Mouse (Mus musculus) heart, postnatal 0 days (tissue): ENCODE data around the gene Zfp612. TPM values are rescaled to one million over a fixed set of nuclear protein-coding genes. Genes with fewer than 3 reads are reported as not detected.
A peak's percentile ranks its signal among the peaks of the same experiment; 100 is the strongest.

Experiments
- ATAC-seq: fragments of 200-750 bp; cut with Nextera tagmentation; 2 replicates; pipeline ENCODE4 v1.8.0; 2017; ENCODE audit warnings: low read depth, moderate number of reproducible peaks, moderate library complexity; ENCODE audit not compliant: insufficient read depth
- DNase-seq: peaks from one replicate; pipeline ENCODE4 v3.0.0-alpha.2; 2016; ENCODE audit warnings: low spot score
- H3K27ac ChIP-seq: fragments of 300-500 bp; sonication (generic); 2 replicates; pipeline ENCODE4 v1.5.1; 2014; ENCODE audit warnings: low read depth, mild to moderate bottlenecking
- H3K27me3 ChIP-seq: fragments of 300-500 bp; sonication (generic); 2 replicates; pipeline ENCODE4 v1.6.1; 2014; ENCODE audit warnings: low read length, mixed read lengths; ENCODE audit not compliant: control insufficient read depth, insufficient read depth
- H3K36me3 ChIP-seq: fragments of 300-500 bp; sonication (generic); replicated peaks from 2 replicates; pipeline ENCODE4 v1.6.1; 2014; ENCODE audit warnings: low read length, mixed read lengths; ENCODE audit not compliant: control insufficient read depth, insufficient read depth
- H3K4me1 ChIP-seq: fragments of 300-500 bp; sonication (generic); 2 replicates; pipeline ENCODE4 v1.6.1; 2014; ENCODE audit warnings: antibody characterized with exemption; ENCODE audit not compliant: control insufficient read depth, insufficient read depth
- H3K4me2 ChIP-seq: fragments of 300-500 bp; sonication (generic); 2 replicates; pipeline ENCODE4 v1.6.1; 2014; ENCODE audit warnings: low read depth, mild to moderate bottlenecking, low read length, moderate library complexity
- H3K4me3 ChIP-seq: fragments of 300-500 bp; sonication (generic); 2 replicates; pipeline ENCODE4 v1.5.1; 2014; ENCODE audit warnings: low read depth, low read length
- H3K9ac ChIP-seq: fragments of 300-500 bp; sonication (generic); replicated peaks from 2 replicates; pipeline ENCODE4 v1.6.1; 2014; ENCODE audit warnings: low read depth, low read length, mixed read lengths
- H3K9me3 ChIP-seq: fragments of 300-500 bp; sonication (generic); replicated peaks from 2 replicates; pipeline ENCODE4 v1.6.1; 2016; ENCODE audit warnings: low read length; ENCODE audit not compliant: control insufficient read depth
- CTCF ChIP-seq: IDR thresholded peaks from 2 replicates; pipeline ENCODE4 v1.5.1; 2016; ENCODE audit warnings: antibody characterized with exemption, control low read depth, low read depth
- EP300 ChIP-seq: IDR thresholded peaks from 2 replicates; pipeline ENCODE4 v1.6.1; 2016; ENCODE audit warnings: antibody characterized with exemption, low read depth
- WGBS: fragments of 180-500 bp; shearing (Covaris S2); extraction: QIAGEN DNeasy Blood & Tissue Kit; methylation state at CpG from one replicate; pipeline ENCODE4 v1.1.7; 2014; 5-methylcytosine and 5-hydroxymethylcytosine counted together
- polyA plus RNA-seq: library from polyadenylated mRNA; unstranded; fragments of >200 nt; fragmentation: Nextera tagmentation; extraction: Ambion mirVana; gene quantifications from 2 replicates; pipeline ENCODE4 v1.2.1, GENCODE M21; 2015
- total RNA-seq: library from RNA; depleted of rRNA; stranded (reverse); fragments of >200 nt; gene quantifications from 2 replicates; pipeline ENCODE4 v1.2.3, GENCODE M21; 2014; ENCODE audit warnings: low replicate concordance

Gene Zfp612
- total and polyA plus RNA-seq, 2 experiments from 2014 or later = 4.2 to 5.9 TPM

GRCm38 (mm10) chr8:110091869-110092268 is 12.3 kb downstream of the Zfp612 start:
- no peak overlapping the region for H3K27ac ChIP-seq
- TF ChIP-seq EP300 (no peak), CTCF (no peak)
- 56% methylated on average over 1 of the region's 1 CpGs for WGBS
- no peak overlapping the region for H3K4me3 ChIP-seq
- H3K27me3 ChIP-seq = 0 out of 2 replicates have a peak, but pooled peaks cover 7% of the 10 kb centered on the region
- ATAC-seq (no peak), DNase-seq (no peak)
- no peaks in the 10 kb centered on the region for H3K4me1 ChIP-seq
- H3K9ac ChIP-seq = no peak overlapping the region
- H3K9me3 ChIP-seq = 0 out of 2 replicates have a peak, but pooled peaks cover 14% of the 10 kb centered on the region
- no peak overlapping the region for H3K4me2 ChIP-seq
- H3K36me3 ChIP-seq = peaks cover 24% of the 10 kb centered on the region

DNA sequence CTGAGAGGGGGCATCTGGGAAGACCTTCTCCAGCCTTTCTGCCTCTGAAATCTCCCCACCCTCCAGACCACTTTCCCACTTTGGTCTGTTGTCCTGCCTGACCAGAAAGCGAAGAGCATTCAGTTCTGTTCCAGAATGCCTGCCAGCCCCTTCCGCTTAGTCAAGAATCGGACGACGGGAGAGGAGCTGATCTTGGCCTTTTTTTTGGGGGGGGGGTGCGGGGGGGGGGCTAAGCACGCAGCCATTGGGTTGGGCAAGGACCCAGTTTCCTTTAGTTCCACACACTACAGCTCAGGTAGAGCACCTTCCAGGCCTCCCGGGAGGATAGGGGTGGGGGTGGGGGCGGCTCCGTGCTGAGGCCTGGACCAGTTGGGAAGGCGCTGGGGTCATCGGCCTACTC is 21.4 kb downstream of the Zfp612 start, which contains the start of gene Gm21964:
Gene Gm21964 (plus strand): TSS at position 301 of the 400 bp plus-strand sequence.
- no peaks in the 10 kb centered on the region for H3K4me1 ChIP-seq
- no peak within 1 kb of the TSS for H3K4me3 ChIP-seq
- no peak within 1 kb of the TSS for H3K4me2 ChIP-seq
- no peak within 1 kb of the TSS for H3K27ac ChIP-seq
- no peak for TF ChIP-seq EP300
- TF ChIP-seq CTCF = no peak
- no peaks in the 10 kb centered on the region for H3K36me3 ChIP-seq
- no peak within 1 kb of the TSS for H3K9ac ChIP-seq
- WGBS = 80% methylated on average over 12 of the region's 12 CpGs
- ATAC-seq (no peak), DNase-seq (no peak)
- 0 out of 2 replicates have a peak, but pooled peaks cover 2% of the 10 kb centered on the region for H3K27me3 ChIP-seq
- H3K9me3 ChIP-seq = no peaks in the 10 kb centered on the region

- H3K27ac ChIP-seq = no peak overlapping the region
- H3K4me2 ChIP-seq = no peak overlapping the region
- no peaks in the 10 kb centered on the region for H3K4me1 ChIP-seq
- no peak overlapping the region for H3K9ac ChIP-seq
- H3K9me3 ChIP-seq = no peaks in the 10 kb centered on the region
- no peak overlapping the region for H3K4me3 ChIP-seq
- 0 out of 2 replicates have a peak, but pooled peaks cover 2% of the 10 kb centered on the region for H3K27me3 ChIP-seq
- 83% methylated on average over 15 of the region's 15 CpGs for WGBS
- TF ChIP-seq CTCF = no peak
- TF ChIP-seq EP300 = no peak
- H3K36me3 ChIP-seq = no peaks in the 10 kb centered on the region
- ATAC-seq (no peak), DNase-seq (no peak)
These were observed 22.1 kb downstream of the Zfp612 start for GRCm38 (mm10) chr8:110101676-110102075.

GRCm38 (mm10) chr8:110102653-110103052 is 23.1 kb downstream of the Zfp612 start, which contains the start of gene Gm17720:
TSS of gene Gm17720 (minus strand) at chr8:110102753.
- DNase-seq (no peak), ATAC-seq (no peak)
- Histone ChIP-seq H3K27me3 (0 out of 2 replicates have a peak, but pooled peaks cover 2% of the 10 kb centered on the region), H3K4me2 (no peak within 1 kb of the TSS), H3K27ac (no peak within 1 kb of the TSS), H3K9me3 (no peaks in the 10 kb centered on the region), H3K9ac (no peak within 1 kb of the TSS), H3K4me3 (no peak within 1 kb of the TSS), H3K4me1 (no peaks in the 10 kb centered on the region), H3K36me3 (no peaks in the 10 kb centered on the region)
- WGBS = 86% methylated on average over 3 of the region's 3 CpGs
- TF ChIP-seq EP300 (no peak), CTCF (no peak)

GRCm38 (mm10) chr8:110119715-110120114 is 40.2 kb downstream of the Zfp612 start:
- H3K4me3 ChIP-seq = no peak overlapping the region
- no peak for DNase-seq
- whole genome bisulfite sequencing = 40% methylated on average over 6 of the region's 6 CpGs

GRCm38 (mm10) chr8:110130537-110130936 is 51.0 kb downstream of the Zfp612 start:
- peak; percentile 57 for DNase-seq
- no peak; the same call in 1 of the 2 replicates for ATAC-seq
- WGBS = 19% methylated on average over 13 of the region's 13 CpGs
- no peak overlapping the region for H3K4me3 ChIP-seq
- H3K9ac ChIP-seq = no peak overlapping the region
- no peak overlapping the region for H3K27ac ChIP-seq
- H3K9me3 ChIP-seq = no peaks in the 10 kb centered on the region
- TF ChIP-seq EP300 (no peak), CTCF (peak; percentile 81)
- no peaks in the 10 kb centered on the region for H3K36me3 ChIP-seq
- H3K27me3 ChIP-seq = no peaks in the 10 kb centered on the region
- H3K4me1 ChIP-seq = no peaks in the 10 kb centered on the region
- no peak overlapping the region for H3K4me2 ChIP-seq

More at GRCm38 (mm10) chr8:110119715-110120114, 40.2 kb downstream of the Zfp612 start:
- no peaks in the 10 kb centered on the region for H3K4me1 ChIP-seq
- H3K4me2 ChIP-seq = no peak overlapping the region
- no peak overlapping the region for H3K9ac ChIP-seq
- no peak for TF ChIP-seq EP300
- TF ChIP-seq CTCF = peak; percentile 44
- H3K9me3 ChIP-seq = no peaks in the 10 kb centered on the region
- ATAC-seq = no peak
- no peak overlapping the region for H3K27ac ChIP-seq
- H3K27me3 ChIP-seq = no peaks in the 10 kb centered on the region
- no peaks in the 10 kb centered on the region for H3K36me3 ChIP-seq
